Mouse (Mus musculus) kidney, postnatal 0 days (tissue): ENCODE data around the gene Wdr62. TPM values are rescaled to one million over a fixed set of nuclear protein-coding genes. Genes with fewer than 3 reads are reported as not detected.

Experiments used
- ATAC-seq: fragments of 200-750 bp; cut with Nextera tagmentation; replicated peaks from 2 replicates; pipeline ENCODE4 v1.8.0; 2017; ENCODE audit warnings: low read depth, moderate number of reproducible peaks, moderate TSS enrichment, moderate library complexity; ENCODE audit not compliant: low FRiP score
- DNase-seq: peaks from one replicate; pipeline ENCODE4 v3.0.0-alpha.2; 2016; ENCODE audit warnings: low spot score
- H3K27ac ChIP-seq: fragments of 300-500 bp; sonication (generic); 2 replicates; pipeline ENCODE4 v1.5.1; 2014; ENCODE audit warnings: mild to moderate bottlenecking
- H3K27me3 ChIP-seq: fragments of 300-500 bp; sonication (generic); 2 replicates; pipeline ENCODE4 v1.6.1; 2014; ENCODE audit warnings: low read length, mixed read lengths; ENCODE audit not compliant: insufficient read depth
- H3K36me3 ChIP-seq: fragments of 300-500 bp; sonication (generic); 2 replicates; pipeline ENCODE4 v1.6.1; 2014; ENCODE audit warnings: low read length, mixed read lengths; ENCODE audit not compliant: insufficient read depth
- H3K4me1 ChIP-seq: fragments of 300-500 bp; sonication (generic); replicated peaks from 2 replicates; pipeline ENCODE4 v1.6.1; 2014; ENCODE audit warnings: antibody characterized with exemption, low read length, mixed read lengths; ENCODE audit not compliant: insufficient read depth
- H3K4me2 ChIP-seq: fragments of 300-500 bp; sonication (generic); 2 replicates; pipeline ENCODE4 v1.6.1; 2014; ENCODE audit warnings: mild to moderate bottlenecking, low read length, moderate library complexity, mixed read lengths
- H3K4me3 ChIP-seq: fragments of 300-500 bp; sonication (generic); replicated peaks from 2 replicates; pipeline ENCODE4 v1.5.1; 2014; ENCODE audit warnings: low read depth, low read length
- H3K9ac ChIP-seq: fragments of 300-500 bp; sonication (generic); 2 replicates; pipeline ENCODE4 v1.6.1; 2014; ENCODE audit warnings: low read depth, low read length
- H3K9me3 ChIP-seq: fragments of 300-500 bp; sonication (generic); replicated peaks from 2 replicates; pipeline ENCODE4 v1.6.1; 2016; ENCODE audit warnings: low read length, inconsistent platforms, mixed read lengths
- CTCF ChIP-seq: IDR thresholded peaks from 2 replicates; pipeline ENCODE4 v1.5.1; 2016; ENCODE audit warnings: antibody characterized with exemption, low read depth, mild to moderate bottlenecking, moderate library complexity
- WGBS: fragments of 180-500 bp; shearing (Covaris S2); extraction: QIAGEN DNeasy Blood & Tissue Kit; methylation state at CpG from one replicate; pipeline ENCODE4 v1.1.7; 2014; 5-methylcytosine and 5-hydroxymethylcytosine counted together
- polyA plus RNA-seq: library from polyadenylated mRNA; unstranded; fragments of >200 nt; fragmentation: Nextera tagmentation; extraction: Ambion mirVana; gene quantifications from 2 replicates; pipeline ENCODE4 v1.2.1, GENCODE M21; 2015

Gene Wdr62
- polyA plus RNA-seq, 1 experiment from 2014 or later = 2.7 TPM

DNA sequence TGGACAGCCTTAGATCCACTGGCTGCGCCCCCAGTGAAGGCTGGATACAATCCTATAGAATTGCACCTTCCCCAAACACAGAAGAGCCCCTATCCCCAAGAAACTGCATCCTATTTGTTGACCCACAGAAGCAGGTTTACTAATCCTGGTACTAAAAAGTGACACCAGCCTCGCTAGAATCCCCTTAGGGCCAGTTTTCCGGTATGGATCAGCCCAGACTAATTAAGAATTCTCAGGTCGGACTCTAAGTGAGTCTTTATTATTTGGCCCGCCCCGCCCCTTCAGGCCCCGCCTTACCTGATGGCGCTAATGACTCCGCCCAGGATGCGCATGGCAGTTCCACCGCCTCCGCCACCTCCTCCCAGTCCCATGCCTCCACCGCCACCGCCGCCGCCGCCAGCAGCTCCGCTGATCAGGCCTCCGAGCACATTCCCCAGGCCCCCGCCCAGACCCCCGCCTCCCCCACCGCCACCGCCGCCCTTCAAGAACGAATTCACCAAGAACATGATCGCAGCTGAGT, 86.6 kb downstream of the Wdr62 start:
- WGBS = 1% methylated on average over 25 of the region's 26 CpGs
- Histone ChIP-seq H3K9me3 (no peaks in the 10 kb centered on the region), H3K4me2 (peak overlapping the region; percentile 83), H3K9ac (peak overlapping the region; percentile 81), H3K4me3 (peak overlapping the region; percentile 70), H3K27me3 (no peaks in the 10 kb centered on the region), H3K36me3 (peaks cover 25% of the 10 kb centered on the region), H3K4me1 (peaks cover 20% of the 10 kb centered on the region), H3K27ac (peak overlapping the region; percentile 94)
- ATAC-seq (0 out of 2 replicates have a peak, but pooled peaks have one; percentile 25), DNase-seq (peak; percentile 89)
- TF ChIP-seq CTCF = no peak

DNA sequence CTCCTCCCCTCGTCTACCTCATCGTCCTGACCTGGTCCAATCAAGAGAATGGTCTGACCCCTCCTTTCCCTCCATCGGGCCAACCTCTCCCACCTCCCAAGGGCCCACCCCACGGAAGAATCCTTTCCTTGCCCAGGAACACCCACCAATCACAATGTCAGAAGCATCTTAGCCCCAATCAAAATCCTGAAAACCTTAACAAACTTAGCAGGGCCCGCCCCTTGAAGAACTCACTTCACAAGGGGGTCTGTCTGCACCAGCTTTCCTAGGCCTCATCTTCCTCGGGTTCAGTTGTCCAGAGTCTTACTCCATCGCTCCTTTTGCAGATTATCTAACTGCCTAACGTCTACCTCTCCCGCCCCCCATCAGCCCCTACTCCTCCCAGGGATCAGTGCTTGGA, 87.2 kb downstream of the Wdr62 start:
- H3K4me1 ChIP-seq = peaks cover 20% of the 10 kb centered on the region
- peak overlapping the region; percentile 83 for H3K4me2 ChIP-seq
- H3K27me3 ChIP-seq = no peaks in the 10 kb centered on the region
- WGBS = 32% methylated on average over 9 of the region's 9 CpGs
- TF ChIP-seq CTCF = no peak
- ATAC-seq (no peak), DNase-seq (peak; percentile 64)
- peak overlapping the region; percentile 81; the same call in 1 of the 2 replicates for H3K9ac ChIP-seq
- H3K9me3 ChIP-seq = no peaks in the 10 kb centered on the region
- H3K36me3 ChIP-seq = peaks cover 31% of the 10 kb centered on the region
- H3K27ac ChIP-seq = peak overlapping the region; percentile 94; the same call in 1 of the 2 replicates
- peak overlapping the region; percentile 70; the same call in 1 of the 2 replicates for H3K4me3 ChIP-seq

DNA sequence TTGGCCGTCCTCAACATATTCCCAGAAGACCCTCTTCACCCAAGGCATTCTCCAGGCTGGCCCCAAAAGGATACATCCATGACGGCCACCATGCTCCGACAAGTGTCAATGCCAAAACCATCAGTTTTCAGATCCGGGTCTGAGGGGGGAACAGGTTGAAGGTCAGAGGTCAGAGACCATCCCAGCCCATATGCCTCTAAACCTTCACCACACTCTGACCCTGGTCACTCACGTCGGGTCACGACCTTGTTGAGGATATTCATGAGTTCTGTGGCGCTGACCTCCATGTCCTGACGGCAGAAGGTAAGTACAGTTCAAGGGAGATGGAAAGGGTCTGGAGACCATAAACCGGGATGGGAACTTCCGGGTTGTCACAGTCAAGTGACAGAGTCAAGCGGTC, 88.1 kb downstream of the Wdr62 start:
- ATAC-seq (no peak), DNase-seq (no peak)
- TF ChIP-seq CTCF = no peak
- Histone ChIP-seq H3K27ac (no peak overlapping the region), H3K27me3 (no peaks in the 10 kb centered on the region), H3K4me3 (no peak overlapping the region), H3K9ac (no peak overlapping the region), H3K4me1 (peaks cover 20% of the 10 kb centered on the region), H3K9me3 (no peaks in the 10 kb centered on the region), H3K4me2 (0 out of 2 replicates have a peak overlapping the region, but pooled peaks have one; percentile 83), H3K36me3 (peaks cover 40% of the 10 kb centered on the region)
- WGBS = 83% methylated on average over 12 of the region's 12 CpGs

Other genes with a start within 250 kb of the Wdr62 start
- 2.8 and 3.8 TPM in 2 replicates for gene Zfp14, start 229.0 kb downstream of the Wdr62 start, polyA plus RNA-seq
- 2.7 and 3.7 TPM in 2 replicates for gene Zfp82, start 207.5 kb downstream of the Wdr62 start, polyA plus RNA-seq
- 0.83 and 1.8 TPM in 2 replicates for gene Gm26920, start 190.0 kb downstream of the Wdr62 start, polyA plus RNA-seq
- gene Zfp566, start 189.9 kb downstream of the Wdr62 start, polyA plus RNA-seq = 9.5 and 9.6 TPM in 2 replicates
- 79.8 and 84.7 TPM in 2 replicates for gene Zfp260, start 185.6 kb downstream of the Wdr62 start, polyA plus RNA-seq
- 4.9 and 5.5 TPM in 2 replicates for gene Zfp382, start 158.5 kb downstream of the Wdr62 start, polyA plus RNA-seq
- gene Zfp146, start 110.7 kb downstream of the Wdr62 start, polyA plus RNA-seq = 10.6 and 11.4 TPM in 2 replicates
- gene Cox7a1, start 96.3 kb downstream of the Wdr62 start, polyA plus RNA-seq = 32.9 and 43.0 TPM in 2 replicates
- gene Capns1, start 81.6 kb downstream of the Wdr62 start, polyA plus RNA-seq = 121 and 122 TPM in 2 replicates
- 148 and 157 TPM in 2 replicates for gene Polr2i, start 48.5 kb downstream of the Wdr62 start, polyA plus RNA-seq
- gene Tbcb, start 48.1 kb downstream of the Wdr62 start, polyA plus RNA-seq = 176 and 179 TPM in 2 replicates
- gene Ovol3, start 44.7 kb downstream of the Wdr62 start, polyA plus RNA-seq = not detected in 2 replicates
- 0.11 and 0.27 TPM in 2 replicates for gene Thap8, start 325 bp downstream of the Wdr62 start, polyA plus RNA-seq
- gene Clip3, start 11.3 kb upstream of the Wdr62 start, polyA plus RNA-seq = 22.7 and 23.3 TPM in 2 replicates
- 95.3 and 101 TPM in 2 replicates for gene Alkbh6, start 28.3 kb upstream of the Wdr62 start, polyA plus RNA-seq
- gene Syne4, start 34.4 kb upstream of the Wdr62 start, polyA plus RNA-seq = 79.0 and 88.4 TPM in 2 replicates
- not detected in 2 replicates for gene E130208F15Rik, start 41.3 kb upstream of the Wdr62 start, polyA plus RNA-seq
- gene Sdhaf1, start 43.5 kb upstream of the Wdr62 start, polyA plus RNA-seq = 32.0 and 35.1 TPM in 2 replicates
- gene Lrfn3, start 82.4 kb upstream of the Wdr62 start, polyA plus RNA-seq = 9.3 and 9.5 TPM in 2 replicates
- gene Tyrobp, start 133.3 kb upstream of the Wdr62 start, polyA plus RNA-seq = 41.9 and 47.3 TPM in 2 replicates
- 2.1 and 3.4 TPM in 2 replicates for gene Hcst, start 139.4 kb upstream of the Wdr62 start, polyA plus RNA-seq
- 1.1 and 1.2 TPM in 2 replicates for gene Nfkbid, start 141.3 kb upstream of the Wdr62 start, polyA plus RNA-seq
- 24.1 and 25.4 TPM in 2 replicates for gene Aplp1, start 165.1 kb upstream of the Wdr62 start, polyA plus RNA-seq
- gene Kirrel2, start 177.3 kb upstream of the Wdr62 start, polyA plus RNA-seq = 0.65 and 1.5 TPM in 2 replicates
- 3.8 and 4.3 TPM in 2 replicates for gene Nphs1, start 177.9 kb upstream of the Wdr62 start, polyA plus RNA-seq
- 22.9 and 34.1 TPM in 2 replicates for gene Prodh2, start 213.2 kb upstream of the Wdr62 start, polyA plus RNA-seq